Mouse (Mus musculus): ENCODE measurements at regions not wholly inside any gene's neighbourhood (a gene's known extent, or its start where the extent isn't known, plus 50 kb on each side); places are given as distances from the start of the nearest gene placed in this dataset.

DNA sequence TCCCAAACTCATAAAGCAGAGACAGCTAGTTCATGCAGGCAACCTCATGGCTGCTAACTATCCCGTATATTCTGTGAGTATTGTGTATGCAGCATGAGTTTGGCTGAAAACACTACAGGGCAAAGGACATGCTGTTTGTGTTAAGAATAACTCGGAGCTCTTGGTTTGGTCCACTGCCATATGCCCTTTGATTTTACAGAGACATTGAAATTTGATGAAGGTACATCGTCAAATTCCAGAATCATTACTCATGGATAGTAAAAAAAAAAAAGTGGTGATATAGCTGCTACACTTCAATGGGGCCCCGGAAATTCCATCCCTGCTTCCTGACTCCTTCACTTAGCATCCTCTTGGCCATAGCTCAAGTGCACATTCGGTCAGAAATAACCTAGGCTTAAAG is 159.3 kb upstream of the Ccdc122 start:
- ATAC-seq (replicated peaks; ENCODE audit: extremely low read depth, insufficient read depth, low FRiP score) = no peak
- H3K4me3 ChIP-seq (ENCODE audit: low read length) = no peak overlapping the region
- H3K27me3 ChIP-seq (ENCODE audit: control insufficient read depth, insufficient read depth, low read length) = no peaks in the 10 kb centered on the region
- no peaks in the 10 kb centered on the region for H3K9me3 ChIP-seq (replicated peaks; ENCODE audit: control insufficient read depth, low read length)
- no peaks in the 10 kb centered on the region for H3K36me3 ChIP-seq (ENCODE audit: control insufficient read depth, insufficient read depth)
- H3K4me2 ChIP-seq (ENCODE audit: low read depth, low read length) = no peak overlapping the region
- H3K4me1 ChIP-seq (ENCODE audit: control insufficient read depth, insufficient read depth, low read length) = peaks cover 16% of the 10 kb centered on the region
- 21% methylated on average over 5 of the region's 5 CpGs for WGBS
- H3K27ac ChIP-seq (ENCODE audit: low read length) = no peak overlapping the region
- no peak overlapping the region for H3K9ac ChIP-seq (ENCODE audit: low read length)

DNA sequence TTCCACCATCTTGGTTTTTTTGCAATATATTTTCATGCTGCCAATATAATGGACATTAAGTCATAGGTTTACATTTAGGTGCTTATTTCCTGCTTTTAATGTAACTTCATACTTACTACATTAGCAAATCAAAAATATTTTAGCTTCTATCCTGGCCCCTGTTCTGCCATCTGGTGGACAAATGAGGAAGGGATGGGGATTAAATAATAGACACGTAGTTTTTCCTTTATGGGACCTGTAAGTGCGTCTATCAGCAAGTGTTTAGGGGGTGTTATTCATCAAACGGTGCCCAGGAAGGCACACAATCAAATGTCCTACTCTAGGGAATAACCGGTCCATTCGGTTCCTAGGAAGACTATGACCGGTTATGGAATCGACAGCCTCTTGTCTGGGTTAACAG is 160.6 kb upstream of the Ccdc122 start:
- Histone ChIP-seq H3K36me3 (ENCODE audit: control insufficient read depth, insufficient read depth) (no peaks in the 10 kb centered on the region), H3K4me3 (ENCODE audit: low read length) (no peak overlapping the region), H3K27ac (ENCODE audit: low read length) (no peak overlapping the region), H3K4me1 (ENCODE audit: control insufficient read depth, insufficient read depth, low read length) (peaks cover 16% of the 10 kb centered on the region), H3K27me3 (ENCODE audit: control insufficient read depth, insufficient read depth, low read length) (no peaks in the 10 kb centered on the region), H3K9ac (ENCODE audit: low read length) (no peak overlapping the region), H3K9me3 (replicated peaks; ENCODE audit: control insufficient read depth, low read length) (no peaks in the 10 kb centered on the region), H3K4me2 (ENCODE audit: low read depth, low read length) (no peak overlapping the region)
- 49% methylated on average over 7 of the region's 7 CpGs for WGBS
- no peak for ATAC-seq (replicated peaks; ENCODE audit: extremely low read depth, insufficient read depth, low FRiP score)

DNA sequence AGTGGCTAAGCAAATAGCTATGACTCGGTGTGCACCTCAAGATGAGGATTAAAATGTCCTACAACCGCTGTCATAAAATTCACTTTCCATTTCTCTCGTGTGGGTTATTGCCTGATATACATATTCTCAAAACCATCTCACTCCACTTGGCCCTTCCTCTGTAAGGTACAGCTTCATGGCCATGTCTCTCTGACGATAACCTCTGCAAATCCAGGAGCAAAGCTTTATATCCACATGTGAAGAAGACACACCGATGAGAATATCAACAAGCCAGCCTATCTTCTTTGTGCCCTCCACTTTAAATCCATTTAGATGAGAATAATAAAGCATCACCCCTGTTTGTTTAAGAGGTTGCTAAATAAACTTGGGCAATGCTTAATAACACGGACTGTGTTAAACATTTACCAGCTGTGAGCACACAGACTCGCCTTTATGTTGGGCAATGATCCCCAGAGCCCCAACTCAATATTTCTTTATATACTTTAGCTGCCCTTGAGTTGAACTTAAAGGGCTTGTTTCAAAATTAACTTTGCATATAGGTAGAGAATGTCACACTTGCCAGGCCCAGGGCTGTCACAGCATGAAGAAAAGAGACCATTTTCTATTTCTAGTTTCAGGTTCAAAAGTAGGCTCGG is 161.2 kb upstream of the Ccdc122 start:
- 45% methylated on average over 8 of the region's 8 CpGs for WGBS
- Histone ChIP-seq H3K9me3 (replicated peaks; ENCODE audit: control insufficient read depth, low read length) (no peaks in the 10 kb centered on the region), H3K4me2 (ENCODE audit: low read depth, low read length) (no peak overlapping the region), H3K36me3 (ENCODE audit: control insufficient read depth, insufficient read depth) (no peaks in the 10 kb centered on the region), H3K4me1 (ENCODE audit: control insufficient read depth, insufficient read depth, low read length) (peaks cover 16% of the 10 kb centered on the region), H3K9ac (ENCODE audit: low read length) (no peak overlapping the region), H3K4me3 (ENCODE audit: low read length) (no peak overlapping the region), H3K27me3 (ENCODE audit: control insufficient read depth, insufficient read depth, low read length) (no peaks in the 10 kb centered on the region), H3K27ac (ENCODE audit: low read length) (peak overlapping the region; percentile 16; the same call in 1 of the 2 replicates)
- ATAC-seq (replicated peaks; ENCODE audit: extremely low read depth, insufficient read depth, low FRiP score) = no peak

- ATAC-seq (replicated peaks; ENCODE audit: extremely low read depth, insufficient read depth, low FRiP score) = 0 out of 2 replicates have a peak, but pooled peaks have one; percentile 65
These were observed 161.9 kb upstream of the Ccdc122 start for GRCm38 (mm10) chr14:76874542-76875265.

GRCm38 (mm10) chr14:76873684-76874083 is 162.9 kb upstream of the Ccdc122 start:
- H3K27me3 ChIP-seq (ENCODE audit: control insufficient read depth, insufficient read depth, low read length) = no peaks in the 10 kb centered on the region
- WGBS = 60% methylated on average over 5 of the region's 5 CpGs
- no peak overlapping the region for H3K27ac ChIP-seq (ENCODE audit: low read length)
- no peak overlapping the region for H3K4me2 ChIP-seq (ENCODE audit: low read depth, low read length)
- no peak overlapping the region for H3K4me3 ChIP-seq (ENCODE audit: low read length)
- no peaks in the 10 kb centered on the region for H3K36me3 ChIP-seq (ENCODE audit: control insufficient read depth, insufficient read depth)
- H3K9ac ChIP-seq (ENCODE audit: low read length) = no peak overlapping the region
- H3K4me1 ChIP-seq (ENCODE audit: control insufficient read depth, insufficient read depth, low read length) = peaks cover 16% of the 10 kb centered on the region
- no peak for ATAC-seq (replicated peaks; ENCODE audit: extremely low read depth, insufficient read depth, low FRiP score)
- H3K9me3 ChIP-seq (replicated peaks; ENCODE audit: control insufficient read depth, low read length) = peaks cover 3% of the 10 kb centered on the region; the same call in 1 of the 2 replicates

More at GRCm38 (mm10) chr14:76874542-76875265, 161.9 kb upstream of the Ccdc122 start:
- Histone ChIP-seq H3K4me1 (ENCODE audit: control insufficient read depth, insufficient read depth, low read length) (peaks cover 16% of the 10 kb centered on the region), H3K4me2 (ENCODE audit: low read depth, low read length) (no peak overlapping the region), H3K36me3 (ENCODE audit: control insufficient read depth, insufficient read depth) (no peaks in the 10 kb centered on the region), H3K27me3 (ENCODE audit: control insufficient read depth, insufficient read depth, low read length) (no peaks in the 10 kb centered on the region), H3K9me3 (replicated peaks; ENCODE audit: control insufficient read depth, low read length) (no peaks in the 10 kb centered on the region), H3K27ac (ENCODE audit: low read length) (peak overlapping the region; percentile 51; the same call in 1 of the 2 replicates), H3K9ac (ENCODE audit: low read length) (no peak overlapping the region), H3K4me3 (ENCODE audit: low read length) (no peak overlapping the region)
- 46% methylated on average over 8 of the region's 8 CpGs for WGBS

DNA sequence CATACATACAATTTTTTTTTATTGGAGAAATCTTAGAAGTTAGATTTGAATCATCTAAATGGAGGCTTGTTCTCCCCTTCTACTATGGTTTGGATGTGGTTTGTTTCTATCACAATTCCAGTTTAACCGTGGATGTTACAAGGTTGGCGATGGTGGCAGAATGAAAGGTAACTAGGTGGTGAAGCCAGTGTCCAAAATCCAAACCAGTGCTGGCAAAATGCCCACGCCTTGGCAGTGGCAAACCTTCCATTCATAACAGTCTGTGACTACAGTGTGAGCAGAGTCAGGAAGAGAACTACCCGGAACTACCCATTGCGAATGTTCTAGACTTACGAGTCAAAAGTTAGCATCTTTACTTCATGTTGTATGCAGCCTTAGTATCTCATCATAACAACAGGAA is 163.6 kb upstream of the Ccdc122 start:
- Histone ChIP-seq H3K4me2 (ENCODE audit: low read depth, low read length) (no peak overlapping the region), H3K27me3 (ENCODE audit: control insufficient read depth, insufficient read depth, low read length) (no peaks in the 10 kb centered on the region), H3K27ac (ENCODE audit: low read length) (no peak overlapping the region), H3K4me3 (ENCODE audit: low read length) (no peak overlapping the region), H3K9ac (ENCODE audit: low read length) (no peak overlapping the region), H3K36me3 (ENCODE audit: control insufficient read depth, insufficient read depth) (no peaks in the 10 kb centered on the region), H3K4me1 (ENCODE audit: control insufficient read depth, insufficient read depth, low read length) (peaks cover 16% of the 10 kb centered on the region), H3K9me3 (replicated peaks; ENCODE audit: control insufficient read depth, low read length) (peaks cover 3% of the 10 kb centered on the region; the same call in 1 of the 2 replicates)
- 92% methylated on average over 6 of the region's 6 CpGs for WGBS
- ATAC-seq (replicated peaks; ENCODE audit: extremely low read depth, insufficient read depth, low FRiP score) = no peak

DNA sequence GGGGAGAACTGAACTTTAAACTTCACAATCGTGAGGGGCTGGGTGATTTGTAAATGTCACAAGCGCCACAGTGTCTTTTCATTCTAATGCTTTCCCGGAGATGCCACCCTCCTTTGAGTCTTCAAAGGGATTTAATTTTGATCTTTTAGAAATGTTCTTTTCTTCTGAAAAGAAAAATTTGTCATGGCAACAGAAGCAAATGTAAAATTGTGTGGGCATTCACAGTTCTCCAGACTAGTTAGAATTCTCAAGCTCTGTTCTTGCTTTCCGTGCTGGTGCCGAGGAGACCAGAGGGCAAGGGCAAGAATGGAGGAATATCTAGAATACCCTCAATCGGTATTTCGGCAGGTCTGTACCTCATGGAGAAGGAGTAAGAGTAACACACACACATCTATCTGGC is 164.1 kb upstream of the Ccdc122 start:
- ATAC-seq (replicated peaks; ENCODE audit: extremely low read depth, insufficient read depth, low FRiP score) = no peak
- H3K4me1 ChIP-seq (ENCODE audit: control insufficient read depth, insufficient read depth, low read length) = peaks cover 14% of the 10 kb centered on the region
- H3K4me2 ChIP-seq (ENCODE audit: low read depth, low read length) = no peak overlapping the region
- WGBS = 91% methylated on average over 7 of the region's 7 CpGs
- H3K27me3 ChIP-seq (ENCODE audit: control insufficient read depth, insufficient read depth, low read length) = no peaks in the 10 kb centered on the region
- H3K9me3 ChIP-seq (replicated peaks; ENCODE audit: control insufficient read depth, low read length) = peaks cover 3% of the 10 kb centered on the region; the same call in 1 of the 2 replicates
- H3K4me3 ChIP-seq (ENCODE audit: low read length) = no peak overlapping the region
- H3K27ac ChIP-seq (ENCODE audit: low read length) = no peak overlapping the region
- H3K36me3 ChIP-seq (ENCODE audit: control insufficient read depth, insufficient read depth) = no peaks in the 10 kb centered on the region
- no peak overlapping the region for H3K9ac ChIP-seq (ENCODE audit: low read length)

- Histone ChIP-seq H3K9me3 (replicated peaks; ENCODE audit: control insufficient read depth, low read length) (peaks cover 3% of the 10 kb centered on the region; the same call in 1 of the 2 replicates), H3K36me3 (ENCODE audit: control insufficient read depth, insufficient read depth) (no peaks in the 10 kb centered on the region), H3K4me1 (ENCODE audit: control insufficient read depth, insufficient read depth, low read length) (no peaks in the 10 kb centered on the region; the same call in 1 of the 2 replicates), H3K27me3 (ENCODE audit: control insufficient read depth, insufficient read depth, low read length) (no peaks in the 10 kb centered on the region), H3K9ac (ENCODE audit: low read length) (no peak overlapping the region), H3K4me2 (ENCODE audit: low read depth, low read length) (no peak overlapping the region), H3K27ac (ENCODE audit: low read length) (no peak overlapping the region), H3K4me3 (ENCODE audit: low read length) (no peak overlapping the region)
- no peak for ATAC-seq (replicated peaks; ENCODE audit: extremely low read depth, insufficient read depth, low FRiP score)
- 88% methylated on average over 3 of the region's 3 CpGs for WGBS
These were observed 167.7 kb upstream of the Ccdc122 start for GRCm38 (mm10) chr14:76868831-76869230.

DNA sequence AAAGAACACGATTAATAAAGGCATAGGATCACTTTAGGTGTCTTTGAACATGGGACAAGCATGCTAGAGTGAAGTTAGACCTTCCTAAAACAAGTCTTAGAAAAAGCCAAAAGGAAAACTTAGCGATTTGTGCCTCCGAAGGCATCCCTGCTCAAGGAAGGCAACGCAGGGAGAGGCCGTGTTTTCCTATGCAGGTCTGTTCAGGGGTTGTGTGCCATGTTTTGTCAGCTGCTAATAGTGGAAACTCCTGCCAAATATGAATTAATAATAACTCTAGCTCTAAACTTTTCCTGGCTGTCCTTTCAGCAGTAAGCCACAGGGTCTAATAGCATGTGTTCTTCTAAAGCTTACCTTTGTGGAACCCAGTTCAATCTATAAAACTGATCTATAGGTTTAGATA is 168.4 kb upstream of the Ccdc122 start:
- WGBS = 87% methylated on average over 5 of the region's 5 CpGs

More for the DNA sequence above, 168.4 kb upstream of the Ccdc122 start:
- ATAC-seq (replicated peaks; ENCODE audit: extremely low read depth, insufficient read depth, low FRiP score) = no peak
- H3K9me3 ChIP-seq (replicated peaks; ENCODE audit: control insufficient read depth, low read length) = peaks cover 3% of the 10 kb centered on the region; the same call in 1 of the 2 replicates
- H3K27me3 ChIP-seq (ENCODE audit: control insufficient read depth, insufficient read depth, low read length) = no peaks in the 10 kb centered on the region
- H3K36me3 ChIP-seq (ENCODE audit: control insufficient read depth, insufficient read depth) = no peaks in the 10 kb centered on the region
- no peak overlapping the region for H3K9ac ChIP-seq (ENCODE audit: low read length)
- no peak overlapping the region for H3K4me3 ChIP-seq (ENCODE audit: low read length)
- H3K27ac ChIP-seq (ENCODE audit: low read length) = no peak overlapping the region
- H3K4me1 ChIP-seq (ENCODE audit: control insufficient read depth, insufficient read depth, low read length) = no peaks in the 10 kb centered on the region; the same call in 1 of the 2 replicates
- H3K4me2 ChIP-seq (ENCODE audit: low read depth, low read length) = no peak overlapping the region

Measured in heart, embryonic 16.5 days (tissue).